Mouse (Mus musculus) ES-Bruce4 (cell line): ENCODE results near the gene Znrf3. TPM values are rescaled to one million over a fixed set of nuclear protein-coding genes. Genes with fewer than 3 reads are reported as not detected.

ENCODE experiments used
- H3K27ac ChIP-seq: 2 replicates; pipeline ENCODE4 v1.5.1; 2012; ENCODE audit warnings: low read length, inconsistent platforms; ENCODE audit not compliant: insufficient read depth
- H3K27me3 ChIP-seq: 2 replicates; pipeline ENCODE4 v1.6.1; 2012; ENCODE audit warnings: mild to moderate bottlenecking, low read length, inconsistent platforms; ENCODE audit not compliant: control insufficient read depth, poor library complexity, insufficient read depth, severe bottlenecking
- H3K36me3 ChIP-seq: 2 replicates; pipeline ENCODE4 v1.6.1; 2012; ENCODE audit warnings: inconsistent platforms, mild to moderate bottlenecking, low read length, moderate library complexity; ENCODE audit not compliant: control insufficient read depth, poor library complexity, insufficient read depth, severe bottlenecking
- H3K4me1 ChIP-seq: one replicate; pipeline ENCODE4 v1.8.1; 2011; ENCODE audit warnings: low read length; ENCODE audit not compliant: control insufficient read depth, insufficient read depth
- H3K4me3 ChIP-seq: 2 replicates; pipeline ENCODE4 v1.5.1; 2011; ENCODE audit warnings: low read depth, mild to moderate bottlenecking, low read length
- H3K9ac ChIP-seq: 2 replicates; pipeline ENCODE4 v1.6.1; 2012; ENCODE audit warnings: low read depth, mild to moderate bottlenecking, inconsistent platforms; ENCODE audit not compliant: poor library complexity, severe bottlenecking
- H3K9me3 ChIP-seq: replicated peaks from 2 replicates; pipeline ENCODE4 v1.6.1; 2012; ENCODE audit warnings: mild to moderate bottlenecking, low read length, inconsistent platforms; ENCODE audit not compliant: control insufficient read depth, poor library complexity, insufficient read depth, severe bottlenecking
- CTCF ChIP-seq: IDR thresholded peaks from one replicate; pipeline ENCODE4 v1.8.1; 2011; ENCODE audit warnings: low read depth, low read length
- EP300 ChIP-seq: IDR thresholded peaks from 2 replicates; pipeline ENCODE4 v1.6.1; 2011; ENCODE audit warnings: low read depth, low read length; ENCODE audit not compliant: insufficient read depth
- POLR2A ChIP-seq: IDR thresholded peaks from one replicate; pipeline ENCODE4 v1.8.1; 2011; ENCODE audit warnings: low read length; ENCODE audit not compliant: insufficient read depth
- polyA plus RNA-seq: library from polyadenylated mRNA; stranded (reverse); fragments of >200 nt; gene quantifications from 2 replicates; pipeline ENCODE4 v1.2.4, GENCODE M21; 2011; ENCODE audit warnings: low read depth; ENCODE audit not compliant: missing spikeins, insufficient read depth, insufficient read length

The Znrf3 gene
- polyA plus RNA-seq, 1 experiment = 15.8 TPM

DNA sequence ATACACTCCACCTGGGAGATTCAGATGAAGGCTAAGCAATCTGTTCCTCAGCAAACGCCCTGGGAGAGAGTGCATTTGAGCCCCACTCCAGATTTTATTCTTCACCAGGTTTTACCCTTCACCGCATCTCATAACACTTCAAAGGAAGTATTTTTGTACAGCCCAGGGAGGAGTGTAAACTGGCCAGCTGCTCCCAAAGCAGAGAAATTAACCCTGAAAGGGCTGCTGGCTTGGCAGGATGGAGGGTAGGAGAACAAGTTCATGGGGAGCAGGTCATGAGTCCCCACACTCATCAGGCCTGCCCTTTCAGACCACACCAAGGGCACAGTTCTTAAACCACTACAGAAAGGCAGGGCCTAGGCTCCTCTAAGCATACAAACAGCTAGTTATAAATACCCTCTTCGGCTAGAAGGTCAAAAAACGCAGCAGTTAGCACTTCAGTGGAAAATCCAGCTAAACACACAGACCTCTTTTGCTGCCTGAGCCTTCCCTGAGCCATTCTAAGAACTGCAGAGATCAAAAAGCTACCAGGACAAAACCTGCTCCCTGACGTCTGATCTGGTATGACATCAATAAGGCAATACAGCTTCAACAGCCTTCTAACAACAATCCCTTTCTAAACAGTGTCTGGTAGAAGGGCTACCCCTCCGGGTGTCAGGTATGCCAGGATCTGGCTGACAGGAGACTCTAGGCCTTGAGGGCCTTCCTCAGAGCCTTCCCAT is 28.9 kb downstream of the Znrf3 start:
- H3K4me3 ChIP-seq = no peak overlapping the region
- H3K27ac ChIP-seq = no peak overlapping the region
- H3K36me3 ChIP-seq = no peaks in the 10 kb centered on the region
- TF ChIP-seq POLR2A (no peak), CTCF (no peak), EP300 (no peak)
- peaks cover 2% of the 10 kb centered on the region for H3K4me1 ChIP-seq
- no peaks in the 10 kb centered on the region for H3K27me3 ChIP-seq
- no peak overlapping the region for H3K9ac ChIP-seq
- no peaks in the 10 kb centered on the region for H3K9me3 ChIP-seq

DNA sequence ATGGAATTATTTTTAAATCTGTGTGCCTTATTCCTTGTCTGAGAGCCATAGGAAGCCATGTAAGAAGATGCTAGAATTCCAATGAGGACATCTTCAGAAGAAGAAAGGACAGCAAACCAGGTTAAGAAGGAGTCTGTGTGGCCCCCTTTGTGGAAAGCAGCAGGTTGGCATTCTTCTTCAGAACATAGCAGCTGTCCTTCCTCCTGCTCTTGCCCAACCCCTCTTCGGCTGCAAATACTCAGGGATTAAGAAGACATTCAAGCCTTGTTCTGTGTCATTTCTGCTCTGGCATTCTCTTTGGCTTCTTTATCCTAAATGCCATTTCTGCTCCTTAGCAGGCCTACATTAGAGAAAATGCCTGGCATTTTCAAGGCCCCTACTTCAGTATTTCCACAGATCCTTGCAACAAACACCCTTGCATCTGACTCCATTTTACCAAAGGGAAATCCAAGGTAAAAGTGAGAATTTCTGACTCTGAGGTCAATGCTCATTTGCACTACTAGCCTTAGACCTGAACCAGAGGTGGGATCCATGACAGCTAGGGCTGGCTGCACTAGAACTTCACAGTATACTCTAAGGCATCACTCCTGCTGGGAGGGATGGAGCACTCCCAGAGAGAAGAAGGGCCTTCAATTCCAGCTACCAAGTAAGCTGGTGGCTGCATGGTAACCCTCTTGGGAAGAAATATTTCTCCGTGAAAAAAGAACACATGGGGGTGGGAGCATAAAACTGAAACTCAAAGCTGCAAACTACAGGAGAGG is 29.6 kb downstream of the Znrf3 start:
- TF ChIP-seq EP300 (no peak), CTCF (no peak), POLR2A (no peak)
- no peak overlapping the region for H3K27ac ChIP-seq

DNA sequence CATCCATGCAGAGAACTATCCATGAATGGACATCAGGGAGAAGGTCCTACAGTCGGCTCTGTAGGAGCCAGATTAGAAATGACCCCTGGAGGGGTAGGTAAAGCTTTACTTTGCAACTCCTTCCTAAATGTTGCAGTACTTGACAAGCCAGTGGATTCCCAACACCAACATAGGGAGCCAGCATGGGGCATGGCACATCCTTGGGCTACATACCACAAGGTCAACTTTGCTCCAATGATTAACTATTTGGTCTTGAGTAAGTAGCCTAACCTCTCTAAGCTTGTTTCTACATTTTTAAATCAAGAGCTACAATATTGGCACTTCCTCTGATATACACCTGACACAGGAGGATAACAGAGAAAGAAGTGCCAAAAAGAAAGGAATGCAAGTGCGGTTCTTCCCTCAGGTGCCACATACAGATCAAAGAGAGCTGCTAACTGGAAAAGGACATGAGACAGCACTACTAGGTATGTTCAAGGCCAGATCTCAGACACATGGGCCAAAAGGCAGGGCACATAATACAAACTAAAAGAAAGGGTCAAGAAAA is 31.9 kb downstream of the Znrf3 start:
- Histone ChIP-seq H3K9ac (no peak overlapping the region), H3K4me3 (no peak overlapping the region), H3K4me1 (peaks cover 2% of the 10 kb centered on the region), H3K27me3 (no peaks in the 10 kb centered on the region), H3K27ac (no peak overlapping the region), H3K9me3 (no peaks in the 10 kb centered on the region), H3K36me3 (no peaks in the 10 kb centered on the region)
- TF ChIP-seq POLR2A (no peak), EP300 (no peak), CTCF (no peak)

More for the DNA sequence above, 29.6 kb downstream of the Znrf3 start:
- no peaks in the 10 kb centered on the region for H3K27me3 ChIP-seq
- H3K9me3 ChIP-seq = no peaks in the 10 kb centered on the region
- peaks cover 2% of the 10 kb centered on the region for H3K4me1 ChIP-seq
- no peak overlapping the region for H3K4me3 ChIP-seq
- H3K9ac ChIP-seq = no peak overlapping the region
- no peaks in the 10 kb centered on the region for H3K36me3 ChIP-seq

DNA sequence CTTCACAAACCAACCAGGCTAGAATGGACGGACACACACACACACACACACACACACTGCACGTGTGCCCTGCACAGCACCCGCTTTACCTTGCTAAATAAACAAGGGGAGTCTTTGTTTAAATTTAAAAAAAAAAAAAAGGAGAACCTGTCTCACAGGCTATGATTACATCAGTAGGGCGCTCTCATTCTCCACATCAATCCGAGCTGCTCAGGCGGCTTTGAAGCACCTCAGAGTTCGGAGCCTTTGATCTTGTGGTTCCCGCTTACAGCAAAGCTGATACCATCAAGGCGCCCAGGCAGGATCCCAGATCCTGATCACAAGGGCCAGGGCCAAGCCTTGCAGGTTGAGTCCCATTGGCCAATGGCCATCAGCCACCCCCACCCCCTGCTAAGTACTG is 33.1 kb downstream of the Znrf3 start:
- Histone ChIP-seq H3K4me3 (no peak overlapping the region), H3K4me1 (peaks cover 2% of the 10 kb centered on the region), H3K36me3 (no peaks in the 10 kb centered on the region), H3K27ac (no peak overlapping the region), H3K27me3 (no peaks in the 10 kb centered on the region), H3K9me3 (no peaks in the 10 kb centered on the region), H3K9ac (no peak overlapping the region)
- TF ChIP-seq POLR2A (no peak), CTCF (no peak), EP300 (no peak)

DNA sequence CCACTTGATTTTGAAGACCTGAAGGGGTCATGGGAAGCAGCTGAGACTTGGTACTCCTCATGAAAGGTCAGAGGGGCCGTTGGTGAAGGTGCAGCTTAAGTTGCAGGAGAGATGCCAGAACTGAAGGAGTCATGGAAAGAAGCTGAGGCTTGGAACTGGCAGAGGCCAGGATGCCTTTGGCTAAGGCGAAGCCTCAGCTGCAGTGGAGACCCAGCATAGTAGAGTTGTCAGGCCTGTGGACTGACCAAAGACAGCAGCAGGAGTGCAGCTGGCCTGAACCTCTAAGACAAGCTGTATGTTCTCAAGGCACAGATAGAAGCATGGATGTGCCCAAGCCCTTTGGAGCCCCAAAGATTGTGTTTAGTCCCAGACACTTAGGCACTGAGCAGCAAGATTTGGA is 40.5 kb downstream of the Znrf3 start:
- no peaks in the 10 kb centered on the region for H3K36me3 ChIP-seq
- no peak overlapping the region for H3K27ac ChIP-seq
- no peaks in the 10 kb centered on the region for H3K27me3 ChIP-seq
- H3K9me3 ChIP-seq = no peaks in the 10 kb centered on the region
- H3K4me1 ChIP-seq = no peaks in the 10 kb centered on the region
- no peak overlapping the region for H3K4me3 ChIP-seq
- no peak for TF ChIP-seq POLR2A
- no peak for TF ChIP-seq EP300
- TF ChIP-seq CTCF = no peak
- no peak overlapping the region for H3K9ac ChIP-seq
